Mouse (Mus musculus) limb, embryonic 14.5 days (tissue): Measurements from ENCODE around the gene Nudt3. TPM values are rescaled to one million over a fixed set of nuclear protein-coding genes. Genes with fewer than 3 reads are reported as not detected.
A peak's percentile ranks its signal among the peaks of the same experiment; 100 is the strongest.

Experiments used
- ATAC-seq: fragments of 200-750 bp; cut with Nextera tagmentation; 2 replicates; pipeline ENCODE4 v1.8.0; 2017; ENCODE audit warnings: low read depth, moderate number of reproducible peaks, moderate TSS enrichment; ENCODE audit not compliant: low FRiP score
- DNase-seq: peaks from one replicate; pipeline ENCODE4 v3.0.0-alpha.2; 2015; ENCODE audit warnings: low spot score
- H3K27ac ChIP-seq: fragments of 300-500 bp; sonication (generic); replicated peaks from 2 replicates; pipeline ENCODE4 v1.5.1; 2014; ENCODE audit warnings: low read depth, mild to moderate bottlenecking, low read length, moderate library complexity, mixed read lengths
- H3K27me3 ChIP-seq: fragments of 300-500 bp; sonication (generic); 2 replicates; pipeline ENCODE4 v1.6.1; 2014; ENCODE audit warnings: low read length, mixed read lengths; ENCODE audit not compliant: control insufficient read depth, insufficient read depth
- H3K36me3 ChIP-seq: fragments of 300-500 bp; sonication (generic); 2 replicates; pipeline ENCODE4 v1.6.1; 2014; ENCODE audit warnings: mild to moderate bottlenecking, low read length, moderate library complexity, mixed read lengths; ENCODE audit not compliant: control insufficient read depth, insufficient read depth
- H3K4me1 ChIP-seq: fragments of 300-500 bp; sonication (generic); 2 replicates; pipeline ENCODE4 v1.6.1; 2014; ENCODE audit warnings: antibody characterized with exemption, low read length, mixed read lengths; ENCODE audit not compliant: control insufficient read depth, insufficient read depth
- H3K4me2 ChIP-seq: fragments of 300-500 bp; sonication (generic); replicated peaks from 2 replicates; pipeline ENCODE4 v1.6.1; 2014; ENCODE audit warnings: low read depth, mild to moderate bottlenecking, low read length, moderate library complexity; ENCODE audit not compliant: severe bottlenecking
- H3K4me3 ChIP-seq: fragments of 300-500 bp; sonication (generic); replicated peaks from 2 replicates; pipeline ENCODE4 v1.5.1; 2014; ENCODE audit warnings: low read length
- H3K9ac ChIP-seq: fragments of 300-500 bp; sonication (generic); 2 replicates; pipeline ENCODE4 v1.6.1; 2014; ENCODE audit warnings: mild to moderate bottlenecking, low read depth, low read length, moderate library complexity; ENCODE audit not compliant: severe bottlenecking
- H3K9me3 ChIP-seq: fragments of 300-500 bp; sonication (generic); 2 replicates; pipeline ENCODE4 v1.6.1; 2016; ENCODE audit warnings: low read length; ENCODE audit not compliant: control insufficient read depth
- POLR2A ChIP-seq: fragments of 200-500 bp; IDR thresholded peaks from 2 replicates; pipeline ENCODE4 v1.8.0; 2012; ENCODE audit warnings: inconsistent platforms, mild to moderate bottlenecking, moderate library complexity, borderline replicate concordance; ENCODE audit not compliant: insufficient read depth, insufficient read length; ENCODE audit errors: extremely low read depth
- WGBS: fragments of 180-500 bp; shearing (Covaris S2); extraction: QIAGEN DNeasy Blood & Tissue Kit; methylation state at CpG from one replicate; pipeline ENCODE4 v1.1.7; 2014; 5-methylcytosine and 5-hydroxymethylcytosine counted together
- polyA plus RNA-seq, 2 experiments: library from polyadenylated mRNA; depleted of rRNA in 1 of 2; stranded (reverse) in 1 of 2; unstranded in 1 of 2; fragments of >200 nt; fragmentation: Nextera tagmentation in 1 of 2; extraction: Ambion mirVana in 1 of 2; gene quantifications; 2 replicates each; pipeline versions ENCODE4 v1.2.1 to v1.2.3; 2012 to 2014

Gene Nudt3
- polyA plus RNA-seq, 2 experiments = 36.8 to 121 TPM

GRCm38 (mm10) chr17:27549234-27549633 is 74.1 kb downstream of the Nudt3 start:
- ATAC-seq (no peak), DNase-seq (no peak)
- Histone ChIP-seq H3K27me3 (no peaks in the 10 kb centered on the region), H3K4me2 (no peak overlapping the region), H3K27ac (no peak overlapping the region), H3K9ac (0 out of 2 replicates have a peak overlapping the region, but pooled peaks have one; percentile 21), H3K4me1 (peaks cover 6% of the 10 kb centered on the region; the same call in 1 of the 2 replicates), H3K9me3 (no peaks in the 10 kb centered on the region), H3K36me3 (no peaks in the 10 kb centered on the region), H3K4me3 (no peak overlapping the region)
- 56% methylated on average over 8 of the region's 8 CpGs for WGBS
- no peak for TF ChIP-seq POLR2A

GRCm38 (mm10) chr17:27547253-27547868 is 75.9 kb downstream of the Nudt3 start:
- H3K36me3 ChIP-seq = no peaks in the 10 kb centered on the region
- no peak overlapping the region for H3K27ac ChIP-seq
- H3K9ac ChIP-seq = no peak overlapping the region
- 74% methylated on average over 8 of the region's 9 CpGs for WGBS
- no peak for ATAC-seq
- no peak for TF ChIP-seq POLR2A
- H3K4me1 ChIP-seq = peaks cover 6% of the 10 kb centered on the region; the same call in 1 of the 2 replicates
- no peaks in the 10 kb centered on the region for H3K9me3 ChIP-seq
- no peak for DNase-seq
- H3K4me3 ChIP-seq = no peak overlapping the region
- H3K4me2 ChIP-seq = no peak overlapping the region
- no peaks in the 10 kb centered on the region for H3K27me3 ChIP-seq

GRCm38 (mm10) chr17:27546574-27547085 is 76.7 kb downstream of the Nudt3 start:
- H3K4me1 ChIP-seq = peaks cover 6% of the 10 kb centered on the region; the same call in 1 of the 2 replicates
- H3K9me3 ChIP-seq = no peaks in the 10 kb centered on the region
- DNase-seq = no peak
- H3K27me3 ChIP-seq = no peaks in the 10 kb centered on the region
- H3K27ac ChIP-seq = no peak overlapping the region
- no peaks in the 10 kb centered on the region for H3K36me3 ChIP-seq
- WGBS = 65% methylated on average over 7 of the region's 7 CpGs
- no peak overlapping the region for H3K4me3 ChIP-seq
- no peak overlapping the region for H3K4me2 ChIP-seq
- ATAC-seq = no peak
- no peak for TF ChIP-seq POLR2A
- H3K9ac ChIP-seq = no peak overlapping the region

GRCm38 (mm10) chr17:27545991-27546390 is 77.3 kb downstream of the Nudt3 start:
- Histone ChIP-seq H3K9me3 (no peaks in the 10 kb centered on the region), H3K36me3 (no peaks in the 10 kb centered on the region), H3K27ac (no peak overlapping the region), H3K9ac (no peak overlapping the region), H3K4me2 (no peak overlapping the region), H3K4me3 (no peak overlapping the region), H3K27me3 (no peaks in the 10 kb centered on the region), H3K4me1 (peaks cover 6% of the 10 kb centered on the region; the same call in 1 of the 2 replicates)
- ATAC-seq (no peak), DNase-seq (no peak)
- WGBS = 38% methylated on average over 12 of the region's 12 CpGs
- TF ChIP-seq POLR2A = no peak

- no peak for TF ChIP-seq POLR2A
- no peak overlapping the region for H3K27ac ChIP-seq
- no peak overlapping the region for H3K9ac ChIP-seq
- no peaks in the 10 kb centered on the region for H3K27me3 ChIP-seq
- no peak overlapping the region for H3K4me2 ChIP-seq
- H3K4me1 ChIP-seq = peaks cover 6% of the 10 kb centered on the region; the same call in 1 of the 2 replicates
- no peaks in the 10 kb centered on the region for H3K36me3 ChIP-seq
- no peak overlapping the region for H3K4me3 ChIP-seq
- DNase-seq = no peak
- H3K9me3 ChIP-seq = no peaks in the 10 kb centered on the region
- no peak for ATAC-seq
- WGBS = 84% methylated on average over 11 of the region's 11 CpGs
Observed at GRCm38 (mm10) chr17:27544551-27544950, 78.7 kb downstream of the Nudt3 start.

GRCm38 (mm10) chr17:27541984-27542383 is 81.3 kb downstream of the Nudt3 start:
- Histone ChIP-seq H3K9me3 (no peaks in the 10 kb centered on the region), H3K4me1 (no peaks in the 10 kb centered on the region), H3K9ac (no peak overlapping the region), H3K4me3 (no peak overlapping the region), H3K4me2 (no peak overlapping the region), H3K36me3 (no peaks in the 10 kb centered on the region), H3K27ac (no peak overlapping the region), H3K27me3 (no peaks in the 10 kb centered on the region)
- WGBS = 80% methylated on average over 3 of the region's 3 CpGs
- no peak for TF ChIP-seq POLR2A
- no peak for DNase-seq
- ATAC-seq = no peak
